Mouse (Mus musculus) ovary, postnatal 14 days (tissue): ENCODE results near the gene Bcor.
A peak's percentile ranks its signal among the peaks of the same experiment; 100 is the strongest.

Experiments
- DNase-seq: peaks from one replicate; pipeline ENCODE4 v3.0.0; 2022; ENCODE audit warnings: low spot score

Bcor gene

GRCm38 (mm10) chrX:12003947-12004346 lies 156.2 kb downstream of the Bcor start:
- no peak for DNase-seq

- DNase-seq, result no peak
Observed at GRCm38 (mm10) chrX:12003539-12003938, 156.6 kb downstream of the Bcor start.

- DNase-seq, result no peak
Observed at GRCm38 (mm10) chrX:12003106-12003505, 157.0 kb downstream of the Bcor start.

- DNase-seq, result no peak
Observed at GRCm38 (mm10) chrX:12002596-12002995, 157.6 kb downstream of the Bcor start.

- DNase-seq, result no peak
Observed at GRCm38 (mm10) chrX:12001969-12002368, 158.2 kb downstream of the Bcor start.

GRCm38 (mm10) chrX:12001336-12001735 lies 158.8 kb downstream of the Bcor start:
- no peak for DNase-seq

- no peak for DNase-seq
Observed at GRCm38 (mm10) chrX:12000620-12001019, 159.5 kb downstream of the Bcor start.

GRCm38 (mm10) chrX:11999951-12000350 lies 160.2 kb downstream of the Bcor start:
- DNase-seq, result no peak

- peak; percentile 31 for DNase-seq
Observed at GRCm38 (mm10) chrX:11998934-11999336, 161.2 kb downstream of the Bcor start.

- no peak for DNase-seq
Observed at GRCm38 (mm10) chrX:11996891-11997290, 163.3 kb downstream of the Bcor start.

- DNase-seq, result no peak
Observed at GRCm38 (mm10) chrX:11996489-11996888, 163.7 kb downstream of the Bcor start.

GRCm38 (mm10) chrX:11993641-11994419 lies 166.3 kb downstream of the Bcor start:
- DNase-seq, result no peak

GRCm38 (mm10) chrX:11989471-11989870 lies 170.7 kb downstream of the Bcor start:
- DNase-seq, result no peak

- DNase-seq, result no peak
Observed at GRCm38 (mm10) chrX:11988191-11988896, 171.8 kb downstream of the Bcor start.

GRCm38 (mm10) chrX:11987602-11988001 lies 172.6 kb downstream of the Bcor start:
- no peak for DNase-seq
